Mouse (Mus musculus): ENCODE results near the gene Htra3. TPM values are rescaled to one million over a fixed set of nuclear protein-coding genes. Genes with fewer than 3 reads are reported as not detected.
A peak's percentile ranks its signal among the peaks of the same experiment; 100 is the strongest.

Htra3 gene
- polyA plus RNA-seq, 1 experiment from 2014 or later = 21.3 TPM

- no peak overlapping the region for H3K9ac ChIP-seq (replicated peaks)
- no peaks in the 10 kb centered on the region for H3K36me3 ChIP-seq
- no peak overlapping the region for H3K4me3 ChIP-seq (replicated peaks)
- no peak for ATAC-seq (ENCODE audit: low FRiP score)
- WGBS = 32% methylated on average over 1 of the region's 1 CpGs
- H3K27ac ChIP-seq (replicated peaks) = no peak overlapping the region
- no peaks in the 10 kb centered on the region for H3K27me3 ChIP-seq (replicated peaks)
- H3K9me3 ChIP-seq (replicated peaks) = no peaks in the 10 kb centered on the region
- no peaks in the 10 kb centered on the region for H3K4me1 ChIP-seq
- H3K4me2 ChIP-seq = no peak overlapping the region
Measured at GRCm38 (mm10) chr5:35628685-35629084, 50.9 kb downstream of the Htra3 start.

- no peak overlapping the region for H3K27ac ChIP-seq (replicated peaks)
- no peak for ATAC-seq (ENCODE audit: low FRiP score)
- no peak overlapping the region for H3K9ac ChIP-seq (replicated peaks)
- 66% methylated on average over 7 of the region's 7 CpGs for WGBS
- H3K27me3 ChIP-seq (replicated peaks) = no peaks in the 10 kb centered on the region
- no peaks in the 10 kb centered on the region for H3K36me3 ChIP-seq
- H3K4me3 ChIP-seq (replicated peaks) = no peak overlapping the region
- H3K9me3 ChIP-seq (replicated peaks) = no peaks in the 10 kb centered on the region
- no peaks in the 10 kb centered on the region for H3K4me1 ChIP-seq
- H3K4me2 ChIP-seq = no peak overlapping the region
Measured at GRCm38 (mm10) chr5:35627307-35627840, 52.2 kb downstream of the Htra3 start.

- H3K9ac ChIP-seq (replicated peaks) = no peak overlapping the region
- WGBS = 96% methylated on average over 2 of the region's 2 CpGs
- H3K4me2 ChIP-seq = no peak overlapping the region
- no peaks in the 10 kb centered on the region for H3K4me1 ChIP-seq
- no peaks in the 10 kb centered on the region for H3K9me3 ChIP-seq (replicated peaks)
- no peak for ATAC-seq (ENCODE audit: low FRiP score)
- no peaks in the 10 kb centered on the region for H3K36me3 ChIP-seq
- H3K4me3 ChIP-seq (replicated peaks) = no peak overlapping the region
- H3K27me3 ChIP-seq (replicated peaks) = no peaks in the 10 kb centered on the region
- no peak overlapping the region for H3K27ac ChIP-seq (replicated peaks)
Measured at GRCm38 (mm10) chr5:35626408-35626807, 53.2 kb downstream of the Htra3 start.

DNA sequence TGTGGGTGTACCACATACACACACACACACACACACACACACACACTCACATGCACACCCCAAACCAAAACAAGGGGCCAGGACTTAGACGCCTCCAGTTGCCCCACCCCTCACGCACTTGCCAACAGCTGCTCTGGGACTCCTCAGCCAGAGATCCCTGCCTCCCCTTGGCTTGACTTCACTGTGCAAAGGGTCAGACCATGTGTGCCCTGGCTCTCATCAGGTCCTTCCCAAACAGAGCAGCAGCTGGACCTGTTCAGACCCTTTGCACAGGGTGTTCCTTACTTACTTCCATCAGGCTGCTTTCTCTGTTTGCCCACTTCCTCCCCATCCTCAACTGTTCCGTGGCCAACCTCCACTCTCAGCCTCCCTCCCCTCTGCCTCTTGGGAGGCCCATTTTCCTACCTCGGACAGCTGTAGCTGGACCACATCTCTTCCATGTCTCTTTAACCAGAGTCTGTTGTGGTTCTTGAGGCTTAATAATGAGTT, 54.8 kb downstream of the Htra3 start:
- Histone ChIP-seq H3K9ac (replicated peaks) (no peak overlapping the region), H3K27ac (replicated peaks) (no peak overlapping the region), H3K4me2 (no peak overlapping the region), H3K4me1 (no peaks in the 10 kb centered on the region), H3K9me3 (replicated peaks) (no peaks in the 10 kb centered on the region), H3K4me3 (replicated peaks) (no peak overlapping the region), H3K27me3 (replicated peaks) (no peaks in the 10 kb centered on the region), H3K36me3 (no peaks in the 10 kb centered on the region)
- no peak for ATAC-seq (ENCODE audit: low FRiP score)
- 65% methylated on average over 4 of the region's 4 CpGs for WGBS

- H3K4me2 ChIP-seq = no peak overlapping the region
- H3K36me3 ChIP-seq = no peaks in the 10 kb centered on the region
- no peak overlapping the region for H3K27ac ChIP-seq (replicated peaks)
- no peaks in the 10 kb centered on the region for H3K4me1 ChIP-seq
- no peak for ATAC-seq (ENCODE audit: low FRiP score)
- no peaks in the 10 kb centered on the region for H3K27me3 ChIP-seq (replicated peaks)
- H3K9ac ChIP-seq (replicated peaks) = no peak overlapping the region
- H3K9me3 ChIP-seq (replicated peaks) = no peaks in the 10 kb centered on the region
- no peak overlapping the region for H3K4me3 ChIP-seq (replicated peaks)
Measured at GRCm38 (mm10) chr5:35623831-35624230, 55.8 kb downstream of the Htra3 start.

DNA sequence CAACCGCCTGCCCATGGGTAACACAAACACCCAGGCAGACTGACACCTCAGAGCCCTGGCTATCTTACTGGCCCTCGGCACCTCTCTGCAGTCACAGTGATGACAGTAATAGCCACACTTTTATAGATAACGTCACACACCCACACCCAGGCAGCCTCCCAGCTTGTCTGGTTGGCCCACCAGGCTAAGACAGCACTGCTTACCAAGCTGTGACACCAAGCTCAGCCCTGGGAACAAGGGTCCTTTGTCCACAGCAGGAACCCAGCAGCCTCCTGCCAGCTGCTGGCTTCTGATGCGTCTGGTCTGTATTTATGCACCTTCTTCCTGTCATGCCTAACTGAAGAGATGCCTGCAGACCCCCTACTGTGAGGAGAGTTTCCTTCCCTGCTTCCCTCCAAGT, 58.5 kb downstream of the Htra3 start:
- ATAC-seq (ENCODE audit: low FRiP score) = no peak
- H3K27ac ChIP-seq (replicated peaks) = no peak overlapping the region
- peaks cover 10% of the 10 kb centered on the region; the same call in 1 of the 2 replicates for H3K4me1 ChIP-seq
- H3K9ac ChIP-seq (replicated peaks) = no peak overlapping the region
- no peak overlapping the region for H3K4me3 ChIP-seq (replicated peaks)
- WGBS = 46% methylated on average over 4 of the region's 4 CpGs
- H3K36me3 ChIP-seq = no peaks in the 10 kb centered on the region
- H3K9me3 ChIP-seq (replicated peaks) = no peaks in the 10 kb centered on the region
- no peaks in the 10 kb centered on the region for H3K27me3 ChIP-seq (replicated peaks)
- no peak overlapping the region for H3K4me2 ChIP-seq

GRCm38 (mm10) chr5:35616943-35617342, 62.6 kb downstream of the Htra3 start:
- Histone ChIP-seq H3K4me3 (replicated peaks) (no peak overlapping the region), H3K27ac (replicated peaks) (no peak overlapping the region), H3K4me1 (peaks cover 10% of the 10 kb centered on the region; the same call in 1 of the 2 replicates), H3K36me3 (peaks cover 11% of the 10 kb centered on the region; the same call in 1 of the 2 replicates), H3K9me3 (replicated peaks) (no peaks in the 10 kb centered on the region), H3K27me3 (replicated peaks) (no peaks in the 10 kb centered on the region), H3K9ac (replicated peaks) (0 out of 2 replicates have a peak overlapping the region, but pooled peaks have one; percentile 7), H3K4me2 (no peak overlapping the region)
- 51% methylated on average over 5 of the region's 5 CpGs for WGBS
- no peak for ATAC-seq (ENCODE audit: low FRiP score)

- Histone ChIP-seq H3K4me2 (no peak overlapping the region), H3K9me3 (replicated peaks) (no peaks in the 10 kb centered on the region), H3K9ac (replicated peaks) (no peak overlapping the region), H3K4me3 (replicated peaks) (no peak overlapping the region), H3K36me3 (peaks cover 14% of the 10 kb centered on the region; the same call in 1 of the 2 replicates), H3K27me3 (replicated peaks) (no peaks in the 10 kb centered on the region), H3K27ac (replicated peaks) (no peak overlapping the region), H3K4me1 (peaks cover 25% of the 10 kb centered on the region)
- no peak for ATAC-seq (ENCODE audit: low FRiP score)
- WGBS = 90% methylated on average over 8 of the region's 8 CpGs
Measured at GRCm38 (mm10) chr5:35612722-35613121, 66.9 kb downstream of the Htra3 start.

- Histone ChIP-seq H3K4me2 (no peak overlapping the region), H3K36me3 (peaks cover 14% of the 10 kb centered on the region; the same call in 1 of the 2 replicates), H3K4me1 (peaks cover 23% of the 10 kb centered on the region), H3K27ac (replicated peaks) (no peak overlapping the region), H3K9ac (replicated peaks) (no peak overlapping the region), H3K27me3 (replicated peaks) (no peaks in the 10 kb centered on the region), H3K9me3 (replicated peaks) (no peaks in the 10 kb centered on the region), H3K4me3 (replicated peaks) (no peak overlapping the region)
- ATAC-seq (ENCODE audit: low FRiP score) = no peak
- 72% methylated on average over 11 of the region's 11 CpGs for WGBS
Measured at GRCm38 (mm10) chr5:35611900-35612299, 67.7 kb downstream of the Htra3 start.

DNA sequence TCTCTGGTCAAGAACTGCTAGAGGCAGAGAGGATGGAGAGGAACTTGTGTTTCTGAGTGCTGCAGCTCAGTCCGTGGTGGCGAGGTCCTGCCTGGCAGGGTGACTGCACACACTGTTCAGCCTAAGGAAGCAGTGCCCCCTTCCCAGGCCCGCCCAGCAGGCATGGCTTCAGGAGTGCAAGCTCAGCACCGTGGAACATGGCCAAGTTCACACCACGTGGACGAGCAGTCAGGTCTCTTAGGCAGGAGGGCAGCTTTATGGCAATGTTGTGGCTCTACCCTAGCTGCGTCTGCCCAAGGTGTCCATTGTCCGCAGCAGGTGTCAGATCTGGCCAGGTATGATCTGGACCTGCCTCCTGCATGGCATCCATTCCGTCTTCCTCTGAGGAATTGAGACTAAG, 68.4 kb downstream of the Htra3 start:
- H3K27me3 ChIP-seq (replicated peaks) = no peaks in the 10 kb centered on the region
- ATAC-seq (ENCODE audit: low FRiP score) = no peak
- H3K27ac ChIP-seq (replicated peaks) = no peak overlapping the region
- H3K4me1 ChIP-seq = peaks cover 23% of the 10 kb centered on the region
- no peaks in the 10 kb centered on the region for H3K9me3 ChIP-seq (replicated peaks)
- 82% methylated on average over 9 of the region's 9 CpGs for WGBS
- no peak overlapping the region for H3K4me3 ChIP-seq (replicated peaks)
- no peak overlapping the region for H3K9ac ChIP-seq (replicated peaks)
- H3K36me3 ChIP-seq = peaks cover 14% of the 10 kb centered on the region; the same call in 1 of the 2 replicates
- no peak overlapping the region for H3K4me2 ChIP-seq

- no peak for ATAC-seq (ENCODE audit: low FRiP score)
- Histone ChIP-seq H3K36me3 (peaks cover 20% of the 10 kb centered on the region; the same call in 1 of the 2 replicates), H3K27ac (replicated peaks) (no peak overlapping the region), H3K9ac (replicated peaks) (no peak overlapping the region), H3K9me3 (replicated peaks) (no peaks in the 10 kb centered on the region), H3K27me3 (replicated peaks) (no peaks in the 10 kb centered on the region), H3K4me2 (no peak overlapping the region), H3K4me1 (peaks cover 23% of the 10 kb centered on the region), H3K4me3 (replicated peaks) (no peak overlapping the region)
- 97% methylated on average over 7 of the region's 7 CpGs for WGBS
Measured at GRCm38 (mm10) chr5:35610381-35610780, 69.2 kb downstream of the Htra3 start.

- Histone ChIP-seq H3K9ac (replicated peaks) (no peak overlapping the region), H3K9me3 (replicated peaks) (no peaks in the 10 kb centered on the region), H3K4me1 (peaks cover 23% of the 10 kb centered on the region), H3K27ac (replicated peaks) (no peak overlapping the region), H3K27me3 (replicated peaks) (no peaks in the 10 kb centered on the region), H3K4me2 (no peak overlapping the region), H3K36me3 (peaks cover 24% of the 10 kb centered on the region; the same call in 1 of the 2 replicates), H3K4me3 (replicated peaks) (no peak overlapping the region)
- ATAC-seq (ENCODE audit: low FRiP score) = no peak
- 55% methylated on average over 2 of the region's 2 CpGs for WGBS
Measured at GRCm38 (mm10) chr5:35609971-35610370, 69.6 kb downstream of the Htra3 start.

All from neural tube, embryonic 15.5 days (tissue).